Mouse (Mus musculus): ENCODE measurements at regions not wholly inside any gene's neighbourhood (a gene's known extent, or its start where the extent isn't known, plus 50 kb on each side); places are given as distances from the start of the nearest gene placed in this dataset.

GRCm38 (mm10) chr9:84363478-84363877 lies 438.5 kb downstream of the Bckdhb start:
- in situ Hi-C loops (cut with MboI; ENCODE audit: low pct_ligation_motif_present, low pct_unique_long_range_greater_than_20kb, low sequenced_read_pairs): no loop called here
- H3K4me3 ChIP-seq (replicated peaks in 1 of 3; ENCODE audit: low read depth in 2 of 3, low read length in 2 of 3, poor library complexity in 1 of 3): no peak overlapping the region
- H3K4me1 ChIP-seq (ENCODE audit: control insufficient read depth in 1 of 2, insufficient read depth in 2 of 2): no peaks in the 10 kb centered on the region
- no peaks in the 10 kb centered on the region for H3K36me3 ChIP-seq (replicated peaks in 1 of 2; ENCODE audit: control insufficient read depth in 1 of 2, insufficient read depth in 1 of 2, low read length in 1 of 2)
- H3K9me3 ChIP-seq (replicated peaks; ENCODE audit: low read length): no peaks in the 10 kb centered on the region
- no peak overlapping the region for H3K4me2 ChIP-seq (ENCODE audit: insufficient read depth, low read depth, poor library complexity, severe bottlenecking)
- no peaks in the 10 kb centered on the region for H3K79me2 ChIP-seq (replicated peaks; ENCODE audit: control insufficient read depth, extremely low read depth, insufficient read depth, poor library complexity, severe bottlenecking)
- DNase-seq (ENCODE audit: extremely low read depth): no peak
- H3K27ac ChIP-seq (ENCODE audit: insufficient read depth, low read depth): no peak overlapping the region
- dilution Hi-C loops (cut with MboI; ENCODE audit: extremely low pct_ligation_motif_present, extremely low pct_unique_long_range_greater_than_20kb, low sequenced_read_pairs): no loop called here
- TF ChIP-seq RCOR1 (conservative IDR thresholded peaks at IDR 0.05; ENCODE audit: low read depth, low read length) (no peak), JUN (IDR thresholded peaks at IDR 0.05; ENCODE audit: insufficient read depth, low read depth, low read length) (no peak), TBP (conservative IDR thresholded peaks at IDR 0.05; ENCODE audit: low read depth, low read length) (no peak), MAFK (IDR thresholded peaks at IDR 0.05; ENCODE audit: insufficient replicate concordance, low read length) (no peak), PAX5 (IDR thresholded peaks at IDR 0.05; ENCODE audit: low read length) (no peak), IRF4 (IDR thresholded peaks at IDR 0.05; ENCODE audit: low read depth, low read length) (no peak), POLR2AphosphoS2 (IDR thresholded peaks at IDR 0.05; ENCODE audit: low read depth, low read length) (no peak), CTCF (conservative IDR thresholded peaks at IDR 0.05 in 1 of 2, IDR thresholded peaks at IDR 0.05 in 1 of 2; ENCODE audit: low read depth in 2 of 2, low read length in 2 of 2) (no peak), ZMIZ1 (IDR thresholded peaks at IDR 0.05; ENCODE audit: low read depth, low read length) (no peak), CHD2 (IDR thresholded peaks at IDR 0.05; ENCODE audit: low read length) (no peak), ZKSCAN1 (IDR thresholded peaks at IDR 0.05; ENCODE audit: borderline replicate concordance, low read depth, low read length) (no peak), KAT2A (IDR thresholded peaks at IDR 0.05; ENCODE audit: insufficient replicate concordance, low read length) (no peak), NRF1 (IDR thresholded peaks at IDR 0.05; ENCODE audit: low read depth, low read length) (no peak)
- no peaks in the 10 kb centered on the region for H3K27me3 ChIP-seq (replicated peaks)
- H3K9ac ChIP-seq (ENCODE audit: insufficient read depth, low read depth): no peak overlapping the region

GRCm38 (mm10) chr9:84369200-84369599 lies 444.3 kb downstream of the Bckdhb start:
- no peak overlapping the region for H3K27ac ChIP-seq (ENCODE audit: insufficient read depth, low read depth)
- TF ChIP-seq GABPA (IDR thresholded peaks at IDR 0.05; ENCODE audit: insufficient replicate concordance, low read depth, low read length) (no peak), JUND (conservative IDR thresholded peaks at IDR 0.05; ENCODE audit: low read depth, low read length) (no peak), CTCF (conservative IDR thresholded peaks at IDR 0.05 in 1 of 2, IDR thresholded peaks at IDR 0.05 in 1 of 2; ENCODE audit: low read depth in 2 of 2, low read length in 2 of 2) (no peak), IRF4 (IDR thresholded peaks at IDR 0.05; ENCODE audit: low read depth, low read length) (no peak), MAZ (IDR thresholded peaks at IDR 0.05; ENCODE audit: low read depth, low read length) (no peak), ZMIZ1 (IDR thresholded peaks at IDR 0.05; ENCODE audit: low read depth, low read length) (no peak), UBTF (IDR thresholded peaks at IDR 0.05; ENCODE audit: low read depth, low read length) (no peak), MEF2A (IDR thresholded peaks at IDR 0.05; ENCODE audit: borderline replicate concordance, low read depth, low read length) (no peak), POLR2A (IDR thresholded peaks at IDR 0.05; ENCODE audit: low read depth, low read length) (no peak), USF1 (IDR thresholded peaks at IDR 0.05; ENCODE audit: low read depth, low read length) (no peak), ETS1 (conservative IDR thresholded peaks at IDR 0.05; ENCODE audit: low read depth, low read length) (no peak), TCF12 (IDR thresholded peaks at IDR 0.05; ENCODE audit: low read depth, low read length) (no peak), SIN3A (IDR thresholded peaks at IDR 0.05; ENCODE audit: low read length) (no peak), ELF1 (IDR thresholded peaks at IDR 0.05; ENCODE audit: low read depth, low read length) (no peak), ZC3H11A (IDR thresholded peaks at IDR 0.05; ENCODE audit: low read depth, low read length) (no peak), KAT2A (IDR thresholded peaks at IDR 0.05; ENCODE audit: insufficient replicate concordance, low read length) (no peak), PAX5 (IDR thresholded peaks at IDR 0.05; ENCODE audit: low read length) (no peak), ZKSCAN1 (IDR thresholded peaks at IDR 0.05; ENCODE audit: borderline replicate concordance, low read depth, low read length) (no peak), MAX (IDR thresholded peaks at IDR 0.05; ENCODE audit: low read length) (no peak), HCFC1 (IDR thresholded peaks at IDR 0.05; ENCODE audit: low read depth, low read length) (no peak)
- no peak overlapping the region for H3K9ac ChIP-seq (ENCODE audit: insufficient read depth, low read depth)
- in situ Hi-C loops (cut with MboI; ENCODE audit: low pct_ligation_motif_present, low pct_unique_long_range_greater_than_20kb, low sequenced_read_pairs): no loop called here
- no peaks in the 10 kb centered on the region for H3K79me2 ChIP-seq (replicated peaks; ENCODE audit: control insufficient read depth, extremely low read depth, insufficient read depth, poor library complexity, severe bottlenecking)
- no peaks in the 10 kb centered on the region for H3K4me1 ChIP-seq (ENCODE audit: control insufficient read depth in 1 of 2, insufficient read depth in 2 of 2)
- H3K27me3 ChIP-seq (replicated peaks): no peaks in the 10 kb centered on the region
- no peaks in the 10 kb centered on the region for H3K36me3 ChIP-seq (replicated peaks in 1 of 2; ENCODE audit: control insufficient read depth in 1 of 2, insufficient read depth in 1 of 2, low read length in 1 of 2)
- dilution Hi-C loops (cut with MboI; ENCODE audit: extremely low pct_ligation_motif_present, extremely low pct_unique_long_range_greater_than_20kb, low sequenced_read_pairs): no loop called here
- no peak overlapping the region for H3K4me3 ChIP-seq (replicated peaks in 1 of 3; ENCODE audit: low read depth in 2 of 3, low read length in 2 of 3, poor library complexity in 1 of 3)
- no peak for DNase-seq (ENCODE audit: extremely low read depth)
- H3K4me2 ChIP-seq (ENCODE audit: insufficient read depth, low read depth, poor library complexity, severe bottlenecking): no peak overlapping the region
- no peaks in the 10 kb centered on the region for H3K9me3 ChIP-seq (replicated peaks; ENCODE audit: low read length)

Data from CH12.LX (cell line).